Mouse (Mus musculus) right cerebral cortex, postnatal 10 days (tissue): Measurements from ENCODE around the gene Rpusd1.
"Not testable (repeated sequence)": the region's sequence is repeated elsewhere in the genome, so short reads cannot be mapped to it uniquely, and the experiment has no call there.

Experiments used
- DNase-seq, 2 experiments: peaks; one replicate each; pipeline ENCODE4 v3.0.0; 2021; ENCODE audit warnings: low spot score in 2 of 2

The Rpusd1 gene

DNA sequence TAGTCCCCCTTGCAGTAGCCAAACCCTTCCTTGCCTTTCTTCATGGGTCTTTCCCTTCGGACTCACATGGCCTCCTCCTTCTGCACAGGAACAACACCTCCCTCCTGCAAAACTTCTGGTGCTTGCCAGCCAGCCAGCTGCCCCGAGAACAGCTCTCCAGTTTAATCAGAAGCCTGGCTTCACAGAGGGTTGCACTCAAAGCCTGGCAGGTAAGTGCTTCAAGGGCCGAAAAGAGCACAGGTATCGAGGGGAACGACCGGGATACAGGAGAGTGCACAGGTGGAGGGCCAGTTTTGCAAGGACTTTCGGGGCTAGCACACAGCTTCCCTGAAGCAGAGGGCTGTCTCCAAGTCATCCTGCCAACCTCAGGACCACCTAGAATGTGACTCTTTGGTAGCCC, 11.4 kb downstream of the Rpusd1 start:
- DNase-seq, result no peak

DNA sequence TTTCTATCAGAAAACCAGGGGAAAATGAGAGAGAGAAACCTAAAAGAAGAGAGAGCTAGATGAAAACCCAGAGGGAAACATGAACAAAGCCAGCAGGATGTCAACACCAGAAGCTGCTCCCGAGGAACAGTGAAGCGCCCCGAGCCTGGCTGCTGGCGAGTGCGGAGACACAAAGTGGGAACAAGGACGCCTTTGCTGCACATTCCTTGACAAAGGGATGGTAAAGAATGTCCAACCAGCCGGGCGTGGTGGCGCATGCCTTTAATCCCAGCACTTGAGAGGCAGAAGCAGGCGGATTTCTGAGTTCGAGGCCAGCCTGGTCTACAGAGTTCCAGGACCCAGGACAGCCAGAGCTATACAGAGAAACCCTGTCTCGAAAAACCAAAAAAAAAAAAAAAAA, 14.0 kb downstream of the Rpusd1 start:
- not testable (repeated sequence) for DNase-seq

DNA sequence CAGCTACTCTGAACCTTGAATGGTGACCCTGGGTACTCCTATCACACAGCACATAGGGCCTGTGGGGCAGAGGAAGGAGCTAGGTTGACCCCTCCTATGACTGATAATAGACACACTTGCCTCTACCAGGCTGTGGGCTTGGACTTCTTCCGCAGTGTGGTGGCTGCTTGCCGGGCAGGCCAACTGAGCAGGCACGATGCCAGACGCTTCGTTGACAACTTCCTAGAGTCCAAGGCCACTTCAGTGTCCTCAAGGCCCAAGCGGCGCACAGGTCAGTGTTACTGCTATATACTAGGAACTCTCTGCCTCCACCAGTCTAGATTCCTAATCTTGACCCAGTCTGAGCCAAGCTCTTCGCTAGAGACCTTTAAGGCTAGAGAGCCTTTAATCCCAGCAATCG, 16.4 kb downstream of the Rpusd1 start:
- no peak for DNase-seq

DNA sequence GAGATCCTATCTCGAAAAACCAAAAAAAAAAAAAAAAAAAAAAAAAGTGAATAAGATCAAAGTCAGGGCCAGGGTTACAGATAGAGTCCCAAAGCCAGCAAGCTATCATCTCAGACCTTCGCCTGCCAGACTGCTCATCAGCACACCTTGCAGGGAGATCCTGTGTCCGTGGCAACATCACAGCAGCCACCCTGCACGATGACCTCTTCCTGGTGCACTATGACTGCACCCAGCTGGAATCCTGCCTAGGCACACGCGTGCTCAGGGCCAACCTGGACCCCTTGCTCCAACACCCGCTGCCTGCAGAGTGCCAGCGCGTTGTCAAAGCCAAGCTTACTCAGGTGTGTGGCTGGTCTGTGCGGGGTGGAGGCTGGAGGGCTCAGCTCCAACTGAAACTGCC, 16.8 kb downstream of the Rpusd1 start:
- DNase-seq, result no peak

DNA sequence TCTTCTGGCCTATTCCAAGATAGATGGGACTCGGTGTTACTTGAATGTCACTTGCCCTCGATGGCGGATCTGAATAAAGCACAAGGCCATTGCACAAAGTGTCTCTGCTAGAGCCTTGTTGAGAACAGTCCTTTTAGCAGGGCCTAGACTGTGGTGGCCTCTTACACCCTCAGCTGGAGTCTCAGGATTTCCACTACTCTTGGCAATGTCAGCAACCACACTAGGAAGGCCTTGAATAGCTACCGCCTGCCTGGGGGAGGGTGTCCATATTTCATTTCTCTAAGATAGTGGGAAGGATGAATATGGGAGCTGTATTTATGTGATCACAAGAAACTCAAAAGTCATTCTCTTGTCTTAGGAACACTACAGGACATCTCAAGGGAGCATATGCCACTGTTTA, 20.8 kb downstream of the Rpusd1 start:
- no peak for DNase-seq

DNA sequence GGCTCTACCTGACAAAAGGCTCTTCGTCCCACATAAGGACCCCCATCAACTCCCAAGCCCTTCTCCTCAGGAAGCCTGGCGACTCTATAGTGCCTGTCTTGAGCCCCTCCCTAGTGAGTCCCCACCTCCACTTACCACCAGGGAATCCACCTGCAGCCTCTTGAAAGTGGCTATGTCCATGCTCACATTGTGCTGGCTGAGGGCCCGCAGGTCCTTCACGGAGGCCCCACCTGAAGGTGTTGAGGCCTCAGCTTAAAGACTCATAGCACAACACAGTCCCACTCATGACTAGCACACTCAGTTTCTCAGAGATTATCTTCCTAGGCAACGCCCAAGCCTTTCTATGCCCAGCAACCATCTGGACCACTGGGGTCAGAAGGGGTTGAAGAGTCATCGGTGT, 21.8 kb downstream of the Rpusd1 start:
- DNase-seq, result no peak

GRCm38 (mm10) chr17:25751446-25751845, 24.0 kb downstream of the Rpusd1 start:
- peak in 1 of 2 experiments; percentile 73 for DNase-seq

DNA sequence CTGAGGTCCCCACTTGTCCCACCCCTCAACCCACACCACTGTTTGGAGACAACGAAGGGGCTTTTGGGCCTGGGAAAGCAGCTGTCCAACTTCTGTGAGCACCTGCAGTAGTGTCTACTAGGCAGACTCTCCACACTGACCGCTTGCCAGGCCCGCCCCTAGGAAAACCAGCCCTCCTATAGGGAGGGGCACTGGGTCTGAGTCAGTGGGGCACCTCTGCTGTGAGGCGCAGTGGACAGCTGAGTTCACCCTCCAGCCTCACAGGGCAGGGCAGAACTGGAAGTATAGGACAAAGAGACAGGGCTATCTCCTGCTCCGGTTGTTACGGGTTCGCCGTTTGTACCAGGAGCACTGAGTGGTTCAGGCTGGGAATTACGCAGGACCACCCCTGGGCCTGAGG, 26.8 kb downstream of the Rpusd1 start, which contains the start of gene Msln:
Msln (minus strand) TSS at position 138 of the 400 bp plus-strand sequence.
- DNase-seq, result no peak

- no peak for DNase-seq
Measured at GRCm38 (mm10) chr17:25755086-25755485, 27.6 kb downstream of the Rpusd1 start.

DNA sequence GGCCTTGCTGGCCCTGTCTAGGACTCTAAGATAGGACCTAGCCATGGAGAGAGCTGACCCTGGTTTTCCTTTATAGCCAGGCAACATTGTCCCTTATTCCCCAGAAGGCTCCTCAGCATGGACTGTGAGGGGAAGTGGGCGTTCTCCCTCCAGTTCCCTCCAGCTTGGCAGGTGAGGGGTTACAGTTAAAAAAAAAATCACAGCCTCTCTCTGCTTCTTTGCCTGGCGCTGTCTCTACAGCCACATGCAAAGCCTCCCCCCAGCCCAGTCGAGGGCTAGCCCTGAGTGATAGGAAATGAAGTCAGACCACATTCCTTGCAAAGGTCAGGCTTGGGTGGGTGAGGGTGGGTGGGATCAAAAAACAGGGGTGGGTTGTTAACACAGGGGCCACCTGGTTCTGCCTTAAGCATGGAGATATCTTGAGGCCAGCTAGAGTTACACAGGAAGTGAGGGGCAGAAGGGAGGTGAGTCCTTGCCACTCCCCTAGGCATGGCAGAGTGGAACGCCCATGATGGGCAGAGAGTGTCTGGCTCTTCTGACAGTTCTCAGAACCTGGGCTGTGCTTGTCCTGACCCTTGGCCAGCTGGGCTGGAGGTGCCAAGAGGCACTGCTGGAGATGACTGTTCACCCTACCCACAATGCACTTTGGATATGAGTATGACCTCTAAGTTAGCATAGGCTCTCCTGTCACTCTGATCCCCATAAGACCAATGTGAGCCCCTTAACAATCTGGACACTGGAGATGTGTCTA, 28.3 kb downstream of the Rpusd1 start:
- no peak for DNase-seq

DNA sequence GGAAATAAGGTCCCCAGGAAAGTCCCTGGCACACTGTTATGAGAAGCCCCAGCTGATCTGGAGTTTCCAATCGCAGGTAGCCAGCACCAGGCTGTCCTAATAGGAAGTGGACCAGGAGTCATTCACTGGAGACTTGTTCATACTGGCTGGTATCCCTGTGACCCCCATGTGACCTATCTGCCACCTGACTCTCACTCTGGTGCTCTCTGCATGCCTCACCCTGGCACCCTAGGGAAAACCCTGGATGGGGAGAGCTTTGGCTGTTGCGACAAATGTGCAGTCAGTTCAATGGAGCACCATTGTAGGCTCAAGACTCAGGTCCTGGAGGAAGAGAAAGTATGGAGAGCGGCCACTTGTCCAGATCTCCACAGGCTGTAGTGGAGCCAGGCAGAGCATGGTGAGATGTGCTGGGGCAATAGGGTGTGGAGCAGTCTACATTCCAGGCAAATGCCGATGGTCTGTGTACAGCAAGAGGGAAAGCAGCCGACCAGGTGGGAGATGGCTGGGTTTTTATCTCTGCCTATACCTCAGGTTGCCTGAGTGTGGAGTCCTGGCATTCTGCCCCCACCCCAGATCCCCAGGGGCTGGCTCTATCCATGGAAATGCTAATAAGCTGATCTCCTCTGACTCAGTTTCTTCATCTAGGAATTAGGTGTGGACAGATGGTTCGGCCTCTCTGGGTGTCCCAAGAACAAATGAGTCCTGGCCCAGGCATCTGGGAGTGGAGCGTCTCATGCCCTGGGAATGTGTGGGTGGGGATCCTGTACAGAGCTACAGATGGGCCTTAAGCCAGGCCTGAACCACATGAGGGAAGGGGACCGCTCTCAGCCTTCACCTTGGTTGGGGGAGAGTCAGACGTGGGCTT, 29.1 kb downstream of the Rpusd1 start:
- DNase-seq, result no peak

- no peak for DNase-seq
Measured at GRCm38 (mm10) chr17:25757691-25758090, 30.2 kb downstream of the Rpusd1 start.

GRCm38 (mm10) chr17:25760148-25760547, 32.7 kb downstream of the Rpusd1 start:
- DNase-seq, result no peak

GRCm38 (mm10) chr17:25761561-25761970, 34.1 kb downstream of the Rpusd1 start:
- DNase-seq, result peak; percentile 44 to 73

- DNase-seq, result no peak
Measured at GRCm38 (mm10) chr17:25762591-25762990, 35.1 kb downstream of the Rpusd1 start.

- no peak for DNase-seq
Measured at GRCm38 (mm10) chr17:25765886-25766285, 38.4 kb downstream of the Rpusd1 start.

- no peak for DNase-seq
Measured at GRCm38 (mm10) chr17:25769331-25769730, 41.9 kb downstream of the Rpusd1 start.

- DNase-seq, result peak; percentile 98 to 99
Measured at GRCm38 (mm10) chr17:25773549-25774120, 46.2 kb downstream of the Rpusd1 start, which contains the start of gene Narfl. Gene Narfl, plus strand, starts transcription at chr17:25773776.

DNA sequence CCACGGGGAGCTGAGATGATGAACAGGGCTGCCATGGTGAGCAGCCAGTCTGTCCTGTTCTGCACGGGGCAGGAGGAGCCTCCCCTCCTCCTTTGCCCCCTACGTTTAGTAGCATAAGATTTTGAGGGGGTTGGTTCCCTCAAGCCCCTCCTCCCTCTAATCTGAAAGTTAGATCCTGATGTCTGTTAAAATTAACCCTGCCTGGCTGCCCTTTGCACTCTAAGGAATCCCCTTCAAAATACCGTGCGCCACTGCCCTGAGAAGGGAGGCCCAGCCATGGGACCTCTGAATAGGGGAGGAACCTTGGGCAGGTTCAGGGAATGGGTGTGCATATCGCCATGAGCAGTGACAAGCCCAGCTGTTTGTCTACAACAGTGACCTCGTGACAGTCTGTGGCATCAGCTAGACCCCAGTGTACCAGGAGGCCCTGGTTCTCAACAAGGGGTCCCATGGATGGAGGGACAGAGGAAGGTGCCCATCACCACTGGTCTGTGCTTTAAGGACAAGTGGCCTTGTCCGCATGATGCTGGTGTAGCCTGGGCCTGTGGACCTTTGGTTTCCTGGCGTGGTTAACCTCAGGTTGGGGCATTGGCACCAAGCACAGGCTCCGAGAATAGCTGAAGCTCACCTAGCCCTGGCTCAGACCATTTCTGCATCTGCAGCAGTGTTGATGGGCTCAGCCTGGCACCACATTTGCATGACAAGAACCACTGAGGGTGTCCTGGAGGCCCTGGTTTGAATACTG, 48.0 kb downstream of the Rpusd1 start:
- no peak for DNase-seq

DNA sequence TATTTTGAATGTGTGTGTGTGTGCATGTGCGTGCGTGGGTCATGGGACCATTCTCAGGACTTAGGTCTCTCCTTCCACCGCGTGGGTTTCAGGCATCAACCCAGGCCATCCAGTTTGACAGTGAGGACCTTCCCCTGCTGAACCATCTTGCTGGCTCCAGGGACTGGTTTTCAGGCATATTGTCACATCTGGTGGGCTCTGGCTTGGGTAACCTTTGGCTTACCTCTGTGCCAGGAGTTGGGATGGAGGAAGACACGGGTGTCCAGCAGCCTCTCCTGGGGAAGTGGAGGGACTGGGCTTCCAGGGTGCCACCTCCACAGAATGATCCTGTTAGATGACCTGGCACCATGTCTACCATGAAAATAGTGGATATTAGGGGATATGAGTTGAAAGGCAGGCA, 50.5 kb downstream of the Rpusd1 start:
- no peak for DNase-seq
